Mouse (Mus musculus) stomach, postnatal 0 days (tissue): ENCODE results near the gene Maats1.

Source experiments
- CTCF ChIP-seq: IDR thresholded peaks from 2 replicates; pipeline ENCODE4 v1.5.1; 2016; ENCODE audit warnings: antibody characterized with exemption, low read depth, mild to moderate bottlenecking, moderate library complexity
- EP300 ChIP-seq: optimal IDR thresholded peaks from 2 replicates; pipeline ENCODE3; 2016; ENCODE audit warnings: antibody characterized with exemption

GRCm38 (mm10) chr16:38347588-38347987 lies 5.6 kb upstream of the Maats1 start:
- no peak for TF ChIP-seq CTCF
- TF ChIP-seq EP300: no peak
